11 mouse cellular contexts compared by ENCODE assay signal in the genomic region with DNA sequence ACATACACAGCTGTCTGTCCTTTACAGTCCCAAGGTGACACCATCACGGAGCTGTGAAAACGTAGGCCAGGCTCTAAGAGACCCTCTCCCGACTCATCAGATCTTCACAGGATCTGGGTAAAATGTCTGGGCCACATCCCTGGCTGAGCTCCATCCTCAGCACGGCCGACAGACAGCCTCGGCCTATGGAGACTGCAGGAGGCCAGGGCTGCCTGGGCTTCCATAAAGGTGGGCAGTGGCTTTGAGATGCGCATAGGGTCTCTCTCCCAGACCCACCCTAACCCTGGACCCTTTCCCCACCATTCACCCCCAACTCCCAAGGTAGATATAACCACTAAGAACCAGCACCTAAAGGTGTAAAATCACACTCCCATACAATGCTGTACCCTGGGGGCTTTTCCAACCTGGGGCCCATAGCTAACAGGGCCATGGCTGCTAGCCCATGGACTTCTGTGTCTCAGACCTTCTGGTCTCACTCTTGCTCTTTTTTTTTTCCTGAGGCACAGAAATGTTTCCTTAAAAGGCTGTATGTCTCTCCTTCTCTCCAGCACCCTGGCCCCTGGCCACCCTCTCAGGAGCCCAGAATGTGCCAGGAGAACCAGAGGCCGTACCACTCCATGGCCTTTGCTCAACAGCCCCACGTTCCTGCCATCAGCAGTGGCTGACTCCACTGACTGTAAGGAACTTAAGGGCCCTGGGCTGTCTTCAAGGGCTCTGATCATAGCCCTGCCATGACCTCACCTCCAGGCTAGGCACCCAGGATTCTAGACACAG.
A peak's percentile ranks its signal among the peaks of the same experiment; 100 is the strongest.
DNase-seq lines count a peak whose midpoint lies in the region; ATAC-seq and TF ChIP-seq lines count a peak whose summit lies in the region.
"Had no signal": no experiment of that assay in that cellular context is flagged by ENCODE, and none has a peak within 500 bp of the region (broad histone marks: within the 10 kb centered on the region; RNA-seq: fewer than 3 reads in every experiment).

No protein-coding gene starts in this region.

- no peaks in the 10 kb centered on the region for H3K36me3 ChIP-seq in spleen, adult 2 months (ENCODE audit: control insufficient read depth, insufficient read depth, low read length)
- peaks cover 8% of the 10 kb centered on the region; the same call in 1 of the 2 replicates for H3K36me3 ChIP-seq in heart, embryonic 10.5 days
- no peaks in the 10 kb centered on the region for H3K36me3 ChIP-seq in myocyte (ENCODE audit: control insufficient read depth, insufficient read depth)
- H3K36me3 ChIP-seq: liver, embryonic 12.5 days had no signal

- no peaks in the 10 kb centered on the region for H3K4me1 ChIP-seq in spleen, adult 2 months (ENCODE audit: control insufficient read depth, insufficient read depth, insufficient read length)
- H3K4me1 ChIP-seq in heart, embryonic 10.5 days = peaks cover 83% of the 10 kb centered on the region

- no peaks in the 10 kb centered on the region for H3K9me3 ChIP-seq in heart, embryonic 10.5 days
- H3K9me3 ChIP-seq: liver, embryonic 12.5 days had no signal

- H3K27me3 ChIP-seq in spleen, adult 2 months (ENCODE audit: control insufficient read depth, insufficient read depth, low read length) = no peaks in the 10 kb centered on the region
- H3K27me3 ChIP-seq in heart, embryonic 10.5 days (ENCODE audit: insufficient read depth, poor library complexity, severe bottlenecking) = no peaks in the 10 kb centered on the region; the same call in 1 of the 2 replicates
- no peaks in the 10 kb centered on the region for H3K27me3 ChIP-seq in myocyte (ENCODE audit: control insufficient read depth, insufficient read depth, insufficient read length)
- H3K27me3 ChIP-seq: liver, embryonic 12.5 days had no signal

- H3K27ac ChIP-seq in spleen, adult 2 months (ENCODE audit: insufficient read depth, low read length) = 0 out of 2 replicates have a peak overlapping the region, but pooled peaks have one; percentile 15
- H3K27ac ChIP-seq in heart, embryonic 10.5 days = peak overlapping the region; percentile 83
- H3K27ac ChIP-seq: liver, embryonic 12.5 days had no signal

- no peak overlapping the region for H3ac ChIP-seq in myocyte (ENCODE audit: control insufficient read depth, insufficient read length)

- no peak for DNase-seq in spleen, adult 2 months (ENCODE audit: low read depth in 1 of 2, low spot score in 2 of 2)
- no peak for DNase-seq in spleen, adult 12 weeks (ENCODE audit: low spot score)
- DNase-seq in heart, embryonic 10.5 days (ENCODE audit: low spot score) = no peak
- peak; percentile 59 for DNase-seq in kidney, postnatal 14 days
- no peak for DNase-seq in frontal cortex, postnatal 25 days (ENCODE audit: low spot score in 2 of 2)
- DNase-seq in left cerebral cortex, postnatal 4 days = no peak
- DNase-seq: thymus, postnatal 25 days had no signal

- intact Hi-C loops in left cerebral cortex, postnatal 4 days (cut with DNase I) = no loop called here

- TF ChIP-seq POLR2A in spleen, adult 2 months (IDR thresholded peaks at IDR 0.05; ENCODE audit: low read depth, low read length) = no peak
- TF ChIP-seq POLR2A in myocyte (IDR thresholded peaks at IDR 0.05; ENCODE audit: insufficient read length, low read depth) = no peak

- H3K4me3 ChIP-seq in spleen, adult 2 months (ENCODE audit: extremely low read depth, insufficient read depth, insufficient read length) = no peak overlapping the region
- H3K4me3 ChIP-seq in heart, embryonic 10.5 days = no peak overlapping the region
- no peak overlapping the region for H3K4me3 ChIP-seq in myocyte
- H3K4me3 ChIP-seq: liver, embryonic 12.5 days had no signal

- H3K79me2 ChIP-seq in myocyte (ENCODE audit: control insufficient read depth, insufficient read depth) = peaks cover 83% of the 10 kb centered on the region

- WGBS in spleen, adult 2 months = 84% methylated on average over 9 of the region's 9 CpGs
- WGBS in heart, embryonic 10.5 days = 79% methylated on average over 9 of the region's 9 CpGs

- ATAC-seq in cerebellum, adult (ENCODE audit: insufficient number of reproducible peaks, low FRiP score, low TSS enrichment) = no peak
- ATAC-seq: hindbrain, embryonic 16.5 days; liver, embryonic 12.5 days had no signal

- TF ChIP-seq CTCF in spleen, adult 2 months (IDR thresholded peaks at IDR 0.05; ENCODE audit: extremely low read depth, insufficient read depth, insufficient read length, insufficient replicate concordance) = no peak

- H3K4me2 ChIP-seq in myocyte (ENCODE audit: low read depth) = peak overlapping the region; percentile 86
- H3K4me2 ChIP-seq: liver, embryonic 12.5 days had no signal

TF ChIP-seq in myocyte, 11 proteins besides CTCF, POLR2A, EP300 and RAD21:
- TF ChIP-seq MAX (IDR thresholded peaks at IDR 0.05; ENCODE audit: low read depth) (no peak), E2F4 (IDR thresholded peaks at IDR 0.05; ENCODE audit: insufficient read depth) (no peak), SRF (IDR thresholded peaks at IDR 0.05; ENCODE audit: control insufficient read depth, insufficient read length, low read depth) (no peak), POLR2AphosphoS2 (IDR thresholded peaks at IDR 0.05; ENCODE audit: insufficient read length, low read depth) (no peak)
